Mouse (Mus musculus): Measurements from ENCODE around the gene Acaa1a.
"Not testable (repeated sequence)": the region's sequence is repeated elsewhere in the genome, so short reads cannot be mapped to it uniquely, and the experiment has no call there.

Gene Acaa1a

GRCm38 (mm10) chr9:119340212-119340580 lies 720 bp downstream of the Acaa1a start:
- no peak for DNase-seq (ENCODE audit: low spot score)

GRCm38 (mm10) chr9:119340909-119341816 lies 1.7 kb downstream of the Acaa1a start, which contains the start of gene Myd88:
Gene Myd88 (minus strand): TSS chr9:119341411.
- DNase-seq (ENCODE audit: low spot score), result peak; percentile 99

- peak; percentile 48 for DNase-seq (ENCODE audit: low spot score)
Observed at GRCm38 (mm10) chr9:119342728-119343127, 3.3 kb downstream of the Acaa1a start.

GRCm38 (mm10) chr9:119346376-119346775 lies 6.9 kb downstream of the Acaa1a start:
- no peak for DNase-seq (ENCODE audit: low spot score)

- no peak for DNase-seq (ENCODE audit: low spot score)
Observed at GRCm38 (mm10) chr9:119350531-119350930, 11.1 kb downstream of the Acaa1a start.

GRCm38 (mm10) chr9:119350947-119351705 lies 11.7 kb downstream of the Acaa1a start:
- no peak for DNase-seq (ENCODE audit: low spot score)

GRCm38 (mm10) chr9:119352060-119352459 lies 12.6 kb downstream of the Acaa1a start:
- DNase-seq (ENCODE audit: low spot score), result peak; percentile 79

- no peak for DNase-seq (ENCODE audit: low spot score)
Observed at GRCm38 (mm10) chr9:119353926-119354325, 14.4 kb downstream of the Acaa1a start.

GRCm38 (mm10) chr9:119355943-119356342 lies 16.5 kb downstream of the Acaa1a start:
- no peak for DNase-seq (ENCODE audit: low spot score)

- DNase-seq (ENCODE audit: low spot score), result peak; percentile 94
Observed at GRCm38 (mm10) chr9:119357331-119358057, 18.0 kb downstream of the Acaa1a start, which contains the start of gene Xylb. Gene Xylb (plus strand): TSS chr9:119357381.

GRCm38 (mm10) chr9:119358058-119358429 lies 18.6 kb downstream of the Acaa1a start:
- DNase-seq (ENCODE audit: low spot score), result no peak

- no peak for DNase-seq (ENCODE audit: low spot score)
Observed at GRCm38 (mm10) chr9:119361416-119361815, 21.9 kb downstream of the Acaa1a start.

- no peak for DNase-seq (ENCODE audit: low spot score)
Observed at GRCm38 (mm10) chr9:119363229-119363628, 23.8 kb downstream of the Acaa1a start.

- DNase-seq (ENCODE audit: low spot score), result no peak
Observed at GRCm38 (mm10) chr9:119365284-119365683, 25.8 kb downstream of the Acaa1a start, which contains the start of gene Slc22a14. Gene Slc22a14 (minus strand): TSS chr9:119365553.

GRCm38 (mm10) chr9:119368367-119368766 lies 28.9 kb downstream of the Acaa1a start:
- no peak for DNase-seq (ENCODE audit: low spot score)

- DNase-seq (ENCODE audit: low spot score), result not testable (repeated sequence)
Observed at GRCm38 (mm10) chr9:119370770-119371169, 31.3 kb downstream of the Acaa1a start.

GRCm38 (mm10) chr9:119371251-119371650 lies 31.8 kb downstream of the Acaa1a start:
- DNase-seq (ENCODE audit: low spot score), result no peak

- no peak for DNase-seq (ENCODE audit: low spot score)
Observed at GRCm38 (mm10) chr9:119375008-119375407, 35.5 kb downstream of the Acaa1a start.

GRCm38 (mm10) chr9:119375556-119375955 lies 36.1 kb downstream of the Acaa1a start:
- DNase-seq (ENCODE audit: low spot score), result no peak

- no peak for DNase-seq (ENCODE audit: low spot score)
Observed at GRCm38 (mm10) chr9:119378231-119378630, 38.8 kb downstream of the Acaa1a start.

- DNase-seq (ENCODE audit: low spot score), result no peak
Observed at GRCm38 (mm10) chr9:119382603-119383002, 43.1 kb downstream of the Acaa1a start.

- no peak for DNase-seq (ENCODE audit: low spot score)
Observed at GRCm38 (mm10) chr9:119388956-119389355, 49.5 kb downstream of the Acaa1a start.

Measured in lung, postnatal 25 days (tissue).